Mouse (Mus musculus) erythroblast, embryonic 14.5 days (primary cell): Measurements from ENCODE around the gene Kpna4. TPM values are rescaled to one million over a fixed set of nuclear protein-coding genes. Genes with fewer than 3 reads are reported as not detected.

ENCODE experiments used
- H3K27me3 ChIP-seq: 2 replicates; pipeline ENCODE4 v1.6.1; 2012; ENCODE audit warnings: inconsistent platforms; ENCODE audit not compliant: control insufficient read depth
- H3K36me3 ChIP-seq: 2 replicates; pipeline ENCODE4 v1.6.1; 2012; ENCODE audit warnings: mild to moderate bottlenecking, inconsistent platforms; ENCODE audit not compliant: control insufficient read depth
- H3K4me1 ChIP-seq: 2 replicates; pipeline ENCODE4 v1.6.1; 2012; ENCODE audit warnings: inconsistent platforms; ENCODE audit not compliant: control insufficient read depth
- H3K4me3 ChIP-seq: replicated peaks from 2 replicates; pipeline ENCODE3; 2012; ENCODE audit warnings: moderate library complexity, mild to moderate bottlenecking, inconsistent platforms
- H3K9me3 ChIP-seq: 2 replicates; pipeline ENCODE4 v1.6.1; 2012; ENCODE audit warnings: low read length, inconsistent platforms, mixed read lengths; ENCODE audit not compliant: control insufficient read depth
- GATA1 ChIP-seq: IDR thresholded peaks from 2 replicates; pipeline ENCODE4 v1.6.1; 2012; ENCODE audit warnings: low read length, inconsistent platforms, mixed read lengths
- TAL1 ChIP-seq: IDR thresholded peaks from 3 replicates; pipeline ENCODE4 v1.6.1; 2012; ENCODE audit warnings: low read length, inconsistent platforms, mixed read lengths
- polyA plus RNA-seq: library from polyadenylated mRNA; stranded (reverse); fragments of >175 nt; gene quantifications from 2 replicates; pipeline ENCODE4 v1.2.3, GENCODE M21; 2012

The Kpna4 gene
- polyA plus RNA-seq: 0.58 and 0.60 TPM in 2 replicates

DNA sequence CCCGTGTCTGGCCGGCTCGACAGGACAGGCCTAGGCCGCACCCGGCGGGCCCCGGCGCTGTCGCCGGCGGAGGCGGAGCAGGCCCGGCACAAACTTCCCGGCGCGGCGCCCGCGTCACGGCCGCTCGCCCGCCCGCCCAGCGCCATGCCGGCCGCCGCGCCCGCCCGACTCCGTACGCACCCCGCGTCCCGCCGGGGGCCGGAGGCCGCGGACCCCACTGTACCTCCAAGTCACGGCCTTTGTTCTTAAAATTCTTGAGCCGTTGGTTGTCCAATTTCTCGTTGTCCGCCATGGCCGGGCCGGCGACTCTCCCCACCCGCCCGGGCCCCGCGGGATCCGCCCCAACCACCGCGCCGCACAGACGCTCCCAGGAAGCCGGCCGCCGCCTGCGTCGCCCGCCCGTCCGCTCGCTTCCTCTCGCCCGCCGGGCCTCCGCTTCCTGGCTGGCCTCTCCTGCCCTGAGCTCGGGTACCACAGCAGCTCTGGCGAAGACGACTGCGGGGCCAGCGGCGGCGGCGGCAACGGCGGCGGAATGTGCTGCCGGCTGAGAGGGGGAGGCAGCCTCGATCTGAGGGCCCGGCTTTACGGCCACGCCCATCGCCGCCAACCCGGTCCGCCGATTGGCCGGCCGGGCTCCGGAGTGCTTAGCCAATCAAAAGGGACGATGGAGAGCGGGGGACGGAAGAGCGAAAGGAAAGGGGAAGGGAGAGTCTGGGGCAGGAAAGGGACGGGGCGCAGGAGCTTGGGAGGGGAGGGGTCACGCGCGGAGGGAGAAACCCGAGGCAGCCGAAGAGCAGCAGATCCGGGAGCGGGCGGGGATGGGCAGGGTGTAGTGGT is at the start of gene Kpna4:
Gene Kpna4 (minus strand): TSS at position 605 of the 837 bp plus-strand sequence.
- H3K4me1 ChIP-seq: peaks cover 28% of the 10 kb centered on the region
- TF ChIP-seq GATA1 (no peak), TAL1 (no peak)
- H3K9me3 ChIP-seq: no peaks in the 10 kb centered on the region

DNA sequence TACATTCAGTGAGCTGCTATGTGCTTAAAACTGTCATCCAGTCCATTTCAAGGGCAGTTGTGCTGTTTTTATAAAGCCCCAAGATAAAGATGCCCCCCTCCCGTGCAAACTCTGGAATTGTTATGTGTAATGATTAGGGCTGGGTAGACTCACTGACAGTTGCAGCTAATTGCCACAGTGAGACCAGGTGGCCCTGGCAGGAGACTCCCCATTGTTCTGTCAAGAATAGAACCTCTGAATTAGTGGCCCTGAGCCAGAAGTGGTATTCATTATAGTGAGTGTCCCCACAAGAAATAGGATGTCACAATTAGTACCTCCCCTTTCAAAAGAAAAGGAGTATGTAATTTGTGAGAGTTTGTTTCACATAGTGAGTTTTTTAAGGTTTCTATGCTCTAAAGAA is 48.3 kb upstream of the Kpna4 start:
- Histone ChIP-seq H3K4me1 (no peaks in the 10 kb centered on the region), H3K4me3 (no peak overlapping the region), H3K36me3 (no peaks in the 10 kb centered on the region), H3K27me3 (no peaks in the 10 kb centered on the region), H3K9me3 (no peaks in the 10 kb centered on the region)
- TF ChIP-seq TAL1 (no peak), GATA1 (no peak)

More for the DNA sequence above, at the start of gene Kpna4:
- H3K36me3 ChIP-seq: peaks cover 16% of the 10 kb centered on the region
- H3K27me3 ChIP-seq: peaks cover 5% of the 10 kb centered on the region; the same call in 1 of the 2 replicates
- peak within 1 kb of the TSS; percentile 94 for H3K4me3 ChIP-seq

DNA sequence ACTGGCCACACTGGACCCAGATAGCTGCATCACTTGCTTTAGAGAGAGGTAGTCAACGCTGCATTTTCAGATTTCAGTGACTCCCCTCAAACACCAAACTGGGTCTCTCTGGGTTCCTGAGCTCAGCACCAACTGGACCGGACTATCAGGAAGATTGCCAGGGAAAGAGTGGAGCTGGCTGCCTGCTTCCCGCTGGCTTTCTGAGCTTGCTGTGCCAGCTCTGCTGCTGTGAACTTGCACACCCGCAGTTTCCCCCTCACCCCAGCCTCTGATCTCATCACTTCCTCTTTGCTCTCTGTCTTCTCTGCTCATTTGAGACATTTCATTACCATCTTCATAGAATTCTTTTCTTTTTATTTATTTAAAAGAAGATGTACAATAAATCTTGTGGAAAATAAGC is 44.2 kb upstream of the Kpna4 start:
- Histone ChIP-seq H3K4me3 (no peak overlapping the region), H3K9me3 (no peaks in the 10 kb centered on the region), H3K4me1 (no peaks in the 10 kb centered on the region), H3K36me3 (no peaks in the 10 kb centered on the region), H3K27me3 (no peaks in the 10 kb centered on the region)
- TF ChIP-seq TAL1: no peak
- no peak for TF ChIP-seq GATA1

GRCm38 (mm10) chr3:69169796-69170195 is 42.9 kb upstream of the Kpna4 start:
- Histone ChIP-seq H3K4me1 (no peaks in the 10 kb centered on the region), H3K4me3 (no peak overlapping the region), H3K27me3 (no peaks in the 10 kb centered on the region), H3K9me3 (no peaks in the 10 kb centered on the region), H3K36me3 (no peaks in the 10 kb centered on the region)
- TF ChIP-seq GATA1 (no peak), TAL1 (no peak)

- Histone ChIP-seq H3K36me3 (no peaks in the 10 kb centered on the region), H3K4me3 (no peak overlapping the region), H3K4me1 (no peaks in the 10 kb centered on the region), H3K9me3 (no peaks in the 10 kb centered on the region), H3K27me3 (no peaks in the 10 kb centered on the region)
- no peak for TF ChIP-seq TAL1
- no peak for TF ChIP-seq GATA1
These were observed 41.8 kb upstream of the Kpna4 start for GRCm38 (mm10) chr3:69168724-69169123.

DNA sequence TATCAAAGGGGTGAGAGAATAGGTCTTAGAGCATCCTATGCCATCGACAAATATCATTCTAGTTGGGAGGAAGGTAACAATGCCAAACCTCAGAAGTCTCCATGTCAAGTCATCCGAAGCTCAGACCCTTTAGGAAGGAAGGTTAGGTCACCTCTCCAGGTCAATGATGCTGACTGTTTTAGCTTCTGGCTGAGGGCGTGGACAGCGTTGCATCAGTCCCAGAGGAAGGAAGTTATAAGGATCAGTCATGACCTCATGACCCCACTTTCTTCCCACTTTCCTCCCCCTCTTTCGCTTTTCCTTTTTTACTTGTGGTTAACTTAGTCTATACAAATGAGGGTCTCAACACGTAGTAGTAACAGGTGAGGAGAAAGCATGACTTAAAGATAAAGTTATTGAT is 36.1 kb upstream of the Kpna4 start:
- Histone ChIP-seq H3K4me3 (no peak overlapping the region), H3K4me1 (no peaks in the 10 kb centered on the region), H3K27me3 (no peaks in the 10 kb centered on the region), H3K36me3 (no peaks in the 10 kb centered on the region), H3K9me3 (no peaks in the 10 kb centered on the region)
- no peak for TF ChIP-seq TAL1
- TF ChIP-seq GATA1: no peak

DNA sequence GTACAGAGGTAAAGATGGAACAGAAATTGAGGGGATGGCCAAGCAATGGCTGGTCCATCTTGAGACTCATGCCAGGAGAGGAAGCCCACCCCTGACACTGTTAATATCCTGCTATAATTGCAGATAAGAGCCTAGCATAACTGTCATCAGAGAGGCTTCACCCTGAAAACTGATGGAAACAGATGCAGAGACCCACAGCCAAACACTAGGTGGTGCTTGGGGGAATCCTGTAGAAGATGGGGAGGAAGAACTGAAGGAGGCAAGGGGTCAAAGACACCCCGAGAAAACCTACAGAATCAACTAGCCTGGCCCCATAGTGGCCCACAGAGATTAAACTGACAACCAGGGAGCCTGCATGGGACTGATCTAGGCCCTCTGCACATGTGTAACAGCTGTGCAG is 33.5 kb upstream of the Kpna4 start:
- Histone ChIP-seq H3K27me3 (no peaks in the 10 kb centered on the region), H3K9me3 (no peaks in the 10 kb centered on the region), H3K36me3 (no peaks in the 10 kb centered on the region), H3K4me3 (no peak overlapping the region), H3K4me1 (no peaks in the 10 kb centered on the region)
- TF ChIP-seq GATA1 (no peak), TAL1 (no peak)

DNA sequence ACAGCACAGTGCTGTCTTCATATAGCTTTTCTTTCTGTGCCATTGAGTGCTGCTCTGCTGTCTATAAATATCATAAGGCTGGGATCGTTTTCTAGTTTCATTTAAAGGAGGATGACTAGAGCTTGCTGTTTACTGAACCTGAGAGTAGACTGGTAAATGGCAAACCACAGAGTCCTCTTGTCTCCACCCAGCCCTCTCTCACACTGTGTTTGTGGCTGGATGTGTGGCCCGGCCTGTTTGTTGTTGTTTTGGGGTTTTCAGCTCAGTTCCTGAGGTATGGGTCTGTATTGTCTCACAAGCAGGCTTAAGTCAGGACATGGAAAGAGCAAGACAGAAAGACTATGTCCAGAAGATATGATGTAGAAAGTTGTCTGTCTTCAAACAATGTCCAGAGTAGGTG is 32.6 kb upstream of the Kpna4 start:
- Histone ChIP-seq H3K36me3 (no peaks in the 10 kb centered on the region), H3K9me3 (no peaks in the 10 kb centered on the region), H3K4me3 (no peak overlapping the region), H3K27me3 (no peaks in the 10 kb centered on the region), H3K4me1 (no peaks in the 10 kb centered on the region)
- TF ChIP-seq GATA1 (no peak), TAL1 (no peak)

DNA sequence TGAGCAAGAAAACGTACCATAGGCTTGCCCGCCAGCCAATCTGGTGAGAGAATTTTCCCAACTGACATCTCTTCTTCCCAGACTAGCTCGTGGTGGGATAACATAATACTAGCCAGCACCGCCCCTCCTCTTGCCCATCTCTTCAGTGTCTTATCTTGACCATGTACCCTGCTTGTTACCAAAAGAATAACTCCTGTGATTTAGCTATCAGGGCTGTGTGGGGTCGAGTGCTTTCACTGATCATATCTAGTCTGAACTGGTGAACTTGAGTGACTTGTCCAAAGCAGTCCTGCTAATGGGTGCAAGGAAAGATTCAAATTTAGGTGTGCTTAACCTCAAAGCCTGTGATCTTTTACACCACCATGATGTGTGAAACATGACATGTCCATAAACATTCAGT is 31.0 kb upstream of the Kpna4 start:
- TF ChIP-seq TAL1 (no peak), GATA1 (no peak)

More for the DNA sequence above, 31.0 kb upstream of the Kpna4 start:
- H3K27me3 ChIP-seq: no peaks in the 10 kb centered on the region
- H3K4me3 ChIP-seq: no peak overlapping the region
- H3K36me3 ChIP-seq: no peaks in the 10 kb centered on the region
- H3K9me3 ChIP-seq: no peaks in the 10 kb centered on the region
- no peaks in the 10 kb centered on the region for H3K4me1 ChIP-seq
